Mouse (Mus musculus): ENCODE data around the gene Gm10644. TPM values are rescaled to one million over a fixed set of nuclear protein-coding genes. Genes with fewer than 3 reads are reported as not detected.

Gm10644 gene
- total RNA-seq, 2 experiments from 2014 or later = 0.46 to 1.9 TPM

- DNase-seq = peak; percentile 66 to 79
These were observed 57.8 kb downstream of the Gm10644 start for GRCm38 (mm10) chr8:83897211-83897610.

GRCm38 (mm10) chr8:83896461-83896860 lies 58.5 kb downstream of the Gm10644 start:
- no peak for DNase-seq

- DNase-seq = peak; percentile 43 to 59
These were observed 59.1 kb downstream of the Gm10644 start for GRCm38 (mm10) chr8:83895894-83896293.

GRCm38 (mm10) chr8:83893915-83894314 lies 61.1 kb downstream of the Gm10644 start:
- DNase-seq = peak; percentile 82 to 83

GRCm38 (mm10) chr8:83892061-83892460 lies 62.9 kb downstream of the Gm10644 start:
- DNase-seq = no peak

- no peak for DNase-seq
These were observed 66.6 kb downstream of the Gm10644 start for GRCm38 (mm10) chr8:83888409-83888808.

Small RNAs within 50 kb of the gene (microRNA-seq; reads per million reads assigned to microRNA genes)
- gene Gm44330 (not detected), gene Gm44450 (0.75 reads per million)

Other genes with a start within 250 kb of the Gm10644 start
- gene Ddx39, start 240.0 kb downstream of the Gm10644 start, total RNA-seq (2021) = 10 to 100 TPM; 21.6 to 24.8 TPM
- 10 to 100 TPM; 33.8 to 34.6 TPM for gene Adgre5, start 213.9 kb downstream of the Gm10644 start, total RNA-seq (2021)
- gene Adgrl1, start 55.1 kb downstream of the Gm10644 start, total RNA-seq (2021) = 10 to 100 TPM; 62.4 to 73.4 TPM
- gene Asf1b, start 302 bp upstream of the Gm10644 start, total RNA-seq (2021) = 1 to 10 TPM; 3.4 to 4.5 TPM
- 100 to 1,000 TPM; 234 to 305 TPM for gene Prkaca, start 17.8 kb upstream of the Gm10644 start, total RNA-seq (2021)
- 10 to 100 TPM; 34.2 to 37.2 TPM for gene Samd1, start 42.5 kb upstream of the Gm10644 start, total RNA-seq (2021)
- under 1 TPM; 0.43 to 0.50 TPM for gene 1700067K01Rik, start 46.3 kb upstream of the Gm10644 start, total RNA-seq (2021)
- not detected for gene 2210011C24Rik, start 57.0 kb upstream of the Gm10644 start, total RNA-seq (2021)
- gene Palm3, start 66.3 kb upstream of the Gm10644 start, total RNA-seq (2021) = under 1 TPM; 0.43 to 0.46 TPM
- 1 to 10 TPM; 2.0 to 2.2 TPM for gene Il27ra, start 87.4 kb upstream of the Gm10644 start, total RNA-seq (2021)
- gene Rln3, start 89.8 kb upstream of the Gm10644 start, total RNA-seq (2021) = not detected
- gene Gm10643, start 109.9 kb upstream of the Gm10644 start, total RNA-seq (2021) = 1 to 10 TPM; 3.1 to 3.2 TPM
- gene Rfx1, start 111.6 kb upstream of the Gm10644 start, total RNA-seq (2021) = 10 to 100 TPM; 13.2 to 19.9 TPM
- gene Dcaf15, start 149.6 kb upstream of the Gm10644 start, total RNA-seq (2021) = 10 to 100 TPM; 16.7 to 19.4 TPM
- gene Podnl1, start 170.8 kb upstream of the Gm10644 start, total RNA-seq (2021) = under 1 TPM; 0.13 to 0.46 TPM
- gene Cc2d1a, start 192.7 kb upstream of the Gm10644 start, total RNA-seq (2021) = 10 to 100 TPM; 22.6 to 33.9 TPM
- gene 4930432K21Rik, start 192.8 kb upstream of the Gm10644 start, total RNA-seq (2021) = under 1 TPM; 0.46 to 0.76 TPM
- 1 to 10 TPM in 1 of 2 experiments, not detected in 1; 2.3 TPM for gene Nanos3, start 230.0 kb upstream of the Gm10644 start, total RNA-seq (2021)